Mouse (Mus musculus): ENCODE data around the gene Tm9sf4.

DNA sequence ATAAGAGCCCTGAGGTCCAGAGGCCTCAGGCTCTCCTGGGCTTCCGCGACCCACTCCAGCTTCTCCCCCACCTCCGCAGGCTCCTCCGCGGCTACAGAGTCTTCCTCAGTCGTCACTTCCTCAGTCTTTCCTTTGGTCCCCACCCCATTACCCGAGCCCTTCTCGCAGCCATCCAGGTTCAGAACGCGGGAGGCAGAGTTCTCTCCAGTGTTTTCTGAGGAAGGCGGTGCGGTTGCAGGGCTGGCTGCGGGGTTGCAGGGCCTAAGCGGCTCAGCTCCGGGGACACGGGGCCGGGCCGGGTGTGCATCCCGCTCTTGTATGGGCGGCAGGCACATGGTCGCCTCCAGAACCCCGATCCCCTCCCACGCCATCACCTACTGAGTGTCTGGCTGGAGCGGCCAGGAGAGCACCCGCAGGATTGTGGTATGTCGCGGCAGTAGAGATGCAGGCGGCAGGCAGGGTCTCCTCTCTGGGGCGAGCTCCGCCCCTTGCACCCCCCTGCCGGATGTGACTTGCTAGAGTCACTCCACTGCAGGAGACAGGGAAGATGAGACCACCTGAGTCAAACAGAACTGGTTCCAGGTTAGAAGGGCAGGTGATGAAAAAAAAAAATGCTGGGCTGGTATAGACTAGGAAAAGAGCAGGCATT is 64.0 kb downstream of the Tm9sf4 start, which contains the start of gene Tspyl3:
- TF ChIP-seq CTCF (IDR thresholded peaks at IDR 0.05; ENCODE audit: control insufficient read depth, insufficient read depth, insufficient replicate concordance, low read depth, low read length) (no peak), POLR2A (IDR thresholded peaks at IDR 0.05; ENCODE audit: control insufficient read depth, low read depth, low read length) (no peak)
